Mouse (Mus musculus): ENCODE results near the gene Rbm4. TPM values are rescaled to one million over a fixed set of nuclear protein-coding genes. Genes with fewer than 3 reads are reported as not detected.
"Not testable (repeated sequence)": the region's sequence is repeated elsewhere in the genome, so short reads cannot be mapped to it uniquely, and the experiment has no call there.

The Rbm4 gene
- total RNA-seq (2022) = 10 to 100 TPM; 32.2 to 39.3 (median 33.5) TPM

GRCm38 (mm10) chr19:4793831-4794422 is at the start of gene Rbm4:
Rbm4 (minus strand) TSS chr19:4793901.
- peak; percentile 95 to 96 for DNase-seq (ENCODE audit: low spot score in 2 of 2)

GRCm38 (mm10) chr19:4842611-4843010 is 48.9 kb upstream of the Rbm4 start:
- DNase-seq (ENCODE audit: low spot score in 2 of 2) = no peak

- no peak for DNase-seq (ENCODE audit: low spot score in 2 of 2)
These were observed 47.1 kb upstream of the Rbm4 start for GRCm38 (mm10) chr19:4840848-4841247.

GRCm38 (mm10) chr19:4839149-4839548 is 45.4 kb upstream of the Rbm4 start, which contains the start of the genes Ccs and Ccdc87:
Ccs (minus strand) TSS chr19:4839332.
Ccdc87 (plus strand) TSS chr19:4839366.
- DNase-seq (ENCODE audit: low spot score in 2 of 2) = peak; percentile 95 to 98

- DNase-seq (ENCODE audit: low spot score in 2 of 2) = no peak
These were observed 44.9 kb upstream of the Rbm4 start for GRCm38 (mm10) chr19:4838526-4839140.

- no peak for DNase-seq (ENCODE audit: low spot score in 2 of 2)
These were observed 43.3 kb upstream of the Rbm4 start for GRCm38 (mm10) chr19:4837049-4837448.

- DNase-seq (ENCODE audit: low spot score in 2 of 2) = no peak
These were observed 42.4 kb upstream of the Rbm4 start for GRCm38 (mm10) chr19:4836096-4836495.

GRCm38 (mm10) chr19:4833977-4834376 is 40.3 kb upstream of the Rbm4 start:
- DNase-seq (ENCODE audit: low spot score in 2 of 2) = peak in 1 of 2 experiments; percentile 16

GRCm38 (mm10) chr19:4829156-4829555 is 35.5 kb upstream of the Rbm4 start:
- DNase-seq (ENCODE audit: low spot score in 2 of 2) = peak; percentile 60 to 78

- no peak for DNase-seq (ENCODE audit: low spot score in 2 of 2)
These were observed 34.9 kb upstream of the Rbm4 start for GRCm38 (mm10) chr19:4828444-4829114.

GRCm38 (mm10) chr19:4820678-4821303 is 27.1 kb upstream of the Rbm4 start:
- peak; percentile 75 to 83 for DNase-seq (ENCODE audit: low spot score in 2 of 2)

- DNase-seq (ENCODE audit: low spot score in 2 of 2) = no peak
These were observed 23.6 kb upstream of the Rbm4 start for GRCm38 (mm10) chr19:4817182-4817835.

- DNase-seq (ENCODE audit: low spot score in 2 of 2) = no peak
These were observed 19.3 kb upstream of the Rbm4 start for GRCm38 (mm10) chr19:4813015-4813414.

GRCm38 (mm10) chr19:4812334-4812949 is 18.7 kb upstream of the Rbm4 start:
- DNase-seq (ENCODE audit: low spot score in 2 of 2) = not testable (repeated sequence)

GRCm38 (mm10) chr19:4811909-4812242 is 18.2 kb upstream of the Rbm4 start:
- DNase-seq (ENCODE audit: low spot score in 2 of 2) = no peak

GRCm38 (mm10) chr19:4811063-4811908 is 17.6 kb upstream of the Rbm4 start, which contains the start of the genes Gm21992 and Rbm14:
Gm21992 (minus strand) TSS chr19:4811612.
Rbm14 (minus strand) TSS chr19:4811634.
- DNase-seq (ENCODE audit: low spot score in 2 of 2) = peak; percentile 98

- DNase-seq (ENCODE audit: low spot score in 2 of 2) = no peak
These were observed 17.0 kb upstream of the Rbm4 start for GRCm38 (mm10) chr19:4810746-4811062.

GRCm38 (mm10) chr19:4810309-4810708 is 16.6 kb upstream of the Rbm4 start:
- no peak for DNase-seq (ENCODE audit: low spot score in 2 of 2)

- no peak for DNase-seq (ENCODE audit: low spot score in 2 of 2)
These were observed 9.6 kb upstream of the Rbm4 start for GRCm38 (mm10) chr19:4803283-4803682.

GRCm38 (mm10) chr19:4802691-4803091 is 9.0 kb upstream of the Rbm4 start:
- DNase-seq (ENCODE audit: low spot score in 2 of 2) = no peak

Measured in gastrocnemius, adult 8-10 months (tissue).